Mouse (Mus musculus): ENCODE data around the gene Mgst3. TPM values are rescaled to one million over a fixed set of nuclear protein-coding genes. Genes with fewer than 3 reads are reported as not detected.

Mgst3 gene
- total RNA-seq, 2 experiments from 2014 or later = 114 to 117 TPM

DNA sequence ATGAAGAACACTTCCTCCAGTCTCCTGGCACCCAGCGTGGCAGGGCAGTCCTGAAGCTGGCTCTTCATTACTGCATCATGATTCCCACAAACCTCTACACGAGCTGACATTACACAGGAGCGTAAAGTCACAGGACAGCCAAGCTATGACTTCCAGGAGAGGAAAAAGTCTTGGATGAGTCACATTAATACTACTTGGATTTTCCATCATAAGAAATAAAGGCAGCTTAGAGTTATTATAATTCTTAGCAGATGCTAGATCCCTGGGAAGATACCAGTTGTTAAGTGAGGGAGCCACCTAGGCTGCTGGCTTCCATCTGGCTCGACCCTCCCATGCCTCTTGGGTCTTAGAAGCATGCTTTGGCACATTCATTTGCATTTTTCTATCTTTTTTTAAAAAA lies 3.3 kb downstream of the Mgst3 start:
- intact Hi-C loops (cut with DNase I) = no loop called here

DNA sequence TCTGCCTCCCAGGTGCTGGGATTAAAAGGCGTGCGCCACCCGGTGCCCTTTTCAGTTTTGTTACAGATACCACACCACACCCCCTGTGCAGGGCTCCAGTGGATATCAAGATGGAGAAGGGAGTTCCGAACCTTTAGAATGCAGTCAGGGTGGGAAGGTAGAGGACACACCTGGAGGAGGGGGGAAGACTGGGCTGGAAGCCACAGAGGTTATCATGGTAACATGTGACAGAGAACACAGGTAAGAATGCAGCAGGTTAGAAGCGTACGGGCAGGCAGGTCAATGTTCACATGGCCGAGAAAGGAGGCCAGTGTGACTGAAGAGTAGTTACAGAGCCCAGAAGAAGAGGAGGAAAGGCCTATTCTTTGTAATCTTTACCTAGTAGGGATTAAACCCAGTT lies 4.1 kb downstream of the Mgst3 start:
- DNase-seq (ENCODE audit: low spot score in 2 of 2) = no peak
- intact Hi-C loops (cut with DNase I) = no loop called here

More for the DNA sequence above, 3.3 kb downstream of the Mgst3 start:
- DNase-seq (ENCODE audit: low spot score in 2 of 2) = no peak

DNA sequence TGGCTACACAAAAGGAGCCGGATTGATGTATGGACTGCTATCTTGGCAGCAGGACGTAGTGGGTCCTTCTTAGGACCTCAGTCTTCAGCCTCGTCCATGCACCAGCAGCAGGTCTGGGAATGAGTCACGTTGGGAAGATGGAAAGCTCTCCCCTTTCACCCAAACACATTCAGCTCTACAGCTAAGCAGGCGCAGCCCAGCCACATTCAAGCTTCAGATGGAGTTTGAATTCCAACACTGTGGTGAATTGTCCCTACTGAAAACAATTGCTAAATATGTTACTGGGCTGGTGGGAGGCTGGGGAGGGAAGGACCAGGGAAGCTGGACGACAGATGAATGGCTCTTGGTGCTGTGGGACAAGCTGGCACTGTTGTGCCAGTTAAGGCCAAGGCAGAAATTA lies 5.1 kb downstream of the Mgst3 start:
- intact Hi-C loops (cut with DNase I) = no loop called here
- peak in 1 of 2 experiments; percentile 22 for DNase-seq (ENCODE audit: low spot score in 2 of 2)

DNA sequence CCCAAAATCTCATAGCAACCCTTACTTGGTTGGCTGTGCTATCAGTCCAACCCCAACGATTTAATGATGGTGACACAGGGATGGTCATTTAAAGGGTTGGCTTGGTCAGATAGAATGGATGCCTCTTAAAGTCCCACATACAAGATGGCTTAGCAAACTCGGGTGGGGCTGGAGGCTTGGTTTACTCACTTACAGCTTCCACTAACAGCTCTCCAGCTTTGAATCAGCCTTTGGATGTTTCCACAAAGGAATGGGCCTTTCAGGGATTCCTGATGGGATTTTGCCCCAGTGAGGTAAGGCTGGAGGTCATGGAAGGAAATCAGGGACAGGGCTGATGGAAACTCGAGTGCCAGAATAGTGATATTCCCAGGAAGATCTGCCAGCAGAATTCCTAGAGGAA lies 5.8 kb downstream of the Mgst3 start:
- intact Hi-C loops (cut with DNase I) = no loop called here
- no peak for DNase-seq (ENCODE audit: low spot score in 2 of 2)

DNA sequence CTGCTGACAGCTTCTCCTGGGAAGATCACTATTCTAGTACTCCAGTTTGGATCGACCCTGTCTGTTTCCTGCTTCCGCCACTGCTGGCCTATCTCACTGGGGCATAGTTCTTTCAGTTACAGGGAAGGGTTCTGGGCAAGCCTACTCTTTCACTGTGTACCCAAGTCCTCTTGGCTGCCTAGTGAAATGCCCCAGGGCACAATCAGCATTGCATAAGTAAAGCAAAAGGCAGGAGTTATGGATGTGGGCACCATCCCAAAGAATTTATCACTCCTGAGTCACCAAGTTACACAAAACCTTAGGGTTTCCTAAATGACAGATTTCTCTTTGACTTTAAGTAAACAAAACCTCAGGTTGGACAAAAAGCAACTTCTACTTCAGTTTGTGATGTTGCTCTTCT lies 6.3 kb downstream of the Mgst3 start:
- DNase-seq (ENCODE audit: low spot score in 2 of 2) = no peak
- intact Hi-C loops (cut with DNase I) = no loop called here

DNA sequence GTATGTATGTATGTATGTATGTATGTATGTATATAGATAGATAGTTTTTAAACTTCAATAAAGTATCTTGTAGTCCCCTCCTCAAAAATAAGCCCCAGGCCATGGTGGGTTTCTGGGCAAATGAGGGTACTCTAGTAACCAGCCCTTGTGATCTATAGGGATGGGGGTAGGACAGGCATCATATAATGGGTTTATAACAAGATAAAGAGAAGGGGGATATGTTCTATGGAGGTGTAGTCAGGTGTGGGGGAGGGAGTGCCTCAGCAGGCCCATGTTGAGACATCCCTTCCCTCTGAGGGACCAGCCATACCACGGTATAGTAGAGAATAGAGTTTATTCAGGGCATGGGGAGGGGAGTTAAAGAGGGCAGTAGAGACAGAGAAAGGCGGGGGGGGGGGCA lies 7.2 kb downstream of the Mgst3 start:
- intact Hi-C loops (cut with DNase I) = no loop called here
- DNase-seq (ENCODE audit: low spot score in 2 of 2) = no peak

DNA sequence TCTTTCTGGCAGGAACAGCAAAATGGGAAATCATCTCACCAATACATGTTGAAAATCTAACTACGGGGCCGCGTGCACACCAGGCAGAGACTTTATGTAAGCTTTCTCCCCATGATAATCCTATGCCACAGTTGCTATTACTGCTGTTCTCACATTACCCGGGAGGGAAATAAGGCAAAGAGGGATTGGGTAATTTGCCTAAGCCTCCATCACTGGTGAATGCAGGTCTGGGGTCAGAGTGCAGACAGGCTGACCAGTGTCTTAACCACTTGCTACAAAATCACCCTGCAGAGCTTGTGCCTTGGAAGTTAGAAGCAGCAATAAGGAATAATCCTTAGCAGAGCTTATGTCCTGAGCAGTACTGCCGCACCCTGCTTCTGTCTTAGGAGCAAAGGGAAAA lies 8.0 kb downstream of the Mgst3 start:
- no peak for DNase-seq (ENCODE audit: low spot score in 2 of 2)
- intact Hi-C loops (cut with DNase I) = no loop called here

DNA sequence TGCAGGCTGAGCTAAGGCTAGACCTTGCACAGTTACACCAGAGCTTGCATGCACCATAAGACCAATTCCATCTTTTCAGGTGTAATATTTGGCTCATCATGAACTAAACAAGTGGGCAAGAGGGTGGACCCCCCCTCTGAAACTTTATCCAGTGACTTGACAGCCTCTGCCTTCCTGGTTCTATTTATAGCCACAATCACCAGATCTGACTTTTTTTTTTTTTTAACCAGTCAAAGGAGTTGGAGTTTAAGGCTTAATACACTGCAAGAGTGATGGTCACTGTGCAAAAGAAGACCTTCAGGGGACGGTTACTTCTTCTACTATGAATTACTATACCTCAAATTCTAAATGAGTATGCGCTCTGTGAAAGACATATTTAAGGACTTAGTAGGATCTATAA lies 8.4 kb downstream of the Mgst3 start:
- DNase-seq (ENCODE audit: low spot score in 2 of 2) = no peak
- intact Hi-C loops (cut with DNase I) = no loop called here

DNA sequence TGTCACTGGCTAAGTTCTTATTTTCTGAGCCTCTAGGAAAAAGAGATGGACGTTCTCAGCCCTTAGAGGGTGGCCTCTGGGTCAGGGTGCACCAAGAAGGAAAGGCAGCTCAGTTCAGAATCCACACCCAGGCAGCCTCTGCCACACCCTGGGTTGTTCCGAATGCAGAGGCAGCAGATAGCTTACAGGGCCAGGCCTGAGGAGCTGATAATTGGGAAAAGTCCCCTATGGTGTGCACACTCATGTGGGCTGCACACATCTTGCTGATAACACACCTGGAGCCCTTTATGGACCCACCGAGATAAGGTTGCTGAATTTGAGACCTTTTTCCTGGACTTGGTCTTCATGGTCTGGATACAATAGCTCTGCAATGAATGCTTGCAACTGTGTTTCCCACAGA lies 9.5 kb downstream of the Mgst3 start:
- intact Hi-C loops (cut with DNase I) = no loop called here
- no peak for DNase-seq (ENCODE audit: low spot score in 2 of 2)

DNA sequence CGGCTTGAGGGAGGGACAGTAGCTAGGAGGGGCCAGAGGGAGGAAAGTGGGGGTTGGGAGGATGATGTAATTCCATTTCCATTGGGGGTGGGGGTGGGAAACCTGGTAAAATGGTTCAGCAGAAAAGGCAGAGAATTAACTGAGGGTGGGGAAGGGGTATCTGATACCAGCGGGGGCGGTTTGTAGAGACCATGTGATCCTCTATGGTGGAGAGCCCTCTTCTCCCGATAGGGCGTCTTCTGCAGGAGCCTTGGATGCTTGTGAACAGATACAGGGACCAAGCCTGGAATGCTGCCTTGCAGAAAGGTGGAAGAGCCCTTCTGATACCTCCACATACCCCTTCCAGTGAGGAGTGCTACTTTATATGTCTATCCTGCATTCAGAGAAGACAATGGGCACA lies 10.5 kb downstream of the Mgst3 start:
- intact Hi-C loops (cut with DNase I) = no loop called here
- DNase-seq (ENCODE audit: low spot score in 2 of 2) = no peak

DNA sequence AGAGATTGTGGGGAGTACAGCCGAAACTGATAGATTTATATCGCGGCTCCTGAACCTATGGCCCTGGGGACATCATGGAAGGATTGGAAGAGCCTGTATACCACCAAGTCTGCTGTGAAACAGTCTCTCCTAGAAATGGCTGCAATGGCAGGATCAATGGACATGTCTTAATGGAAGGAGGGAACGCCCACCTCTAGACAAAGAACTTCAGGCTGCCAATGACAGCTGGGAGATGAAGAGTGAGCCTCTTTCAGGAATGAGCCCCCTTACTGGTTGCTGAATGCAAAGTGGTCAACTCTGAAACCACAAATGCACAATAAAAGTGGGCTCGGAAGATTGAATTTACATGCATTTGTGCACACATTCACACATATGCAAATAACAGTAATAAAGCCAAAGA lies 10.9 kb downstream of the Mgst3 start:
- no peak for DNase-seq (ENCODE audit: low spot score in 2 of 2)
- intact Hi-C loops (cut with DNase I) = no loop called here

DNA sequence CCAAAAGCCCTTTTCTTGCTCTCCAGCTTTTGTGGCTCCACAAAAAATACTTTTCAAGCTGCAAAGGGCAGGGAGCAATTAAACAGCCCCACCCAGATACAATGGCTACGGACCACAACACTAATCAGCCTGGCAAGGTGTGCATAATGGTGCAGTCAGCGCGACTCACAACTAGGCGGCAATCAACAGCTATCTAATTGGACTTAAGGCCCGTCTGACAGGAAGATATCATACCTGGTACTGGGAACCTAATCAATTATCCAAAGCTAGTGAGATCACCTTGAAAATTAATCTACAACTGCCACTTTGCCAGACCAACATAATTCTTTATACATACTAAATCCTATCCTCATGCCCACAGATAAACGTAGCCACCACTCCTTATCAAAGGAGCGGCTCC lies 11.3 kb downstream of the Mgst3 start:
- intact Hi-C loops (cut with DNase I) = no loop called here
- no peak for DNase-seq (ENCODE audit: low spot score in 2 of 2)

DNA sequence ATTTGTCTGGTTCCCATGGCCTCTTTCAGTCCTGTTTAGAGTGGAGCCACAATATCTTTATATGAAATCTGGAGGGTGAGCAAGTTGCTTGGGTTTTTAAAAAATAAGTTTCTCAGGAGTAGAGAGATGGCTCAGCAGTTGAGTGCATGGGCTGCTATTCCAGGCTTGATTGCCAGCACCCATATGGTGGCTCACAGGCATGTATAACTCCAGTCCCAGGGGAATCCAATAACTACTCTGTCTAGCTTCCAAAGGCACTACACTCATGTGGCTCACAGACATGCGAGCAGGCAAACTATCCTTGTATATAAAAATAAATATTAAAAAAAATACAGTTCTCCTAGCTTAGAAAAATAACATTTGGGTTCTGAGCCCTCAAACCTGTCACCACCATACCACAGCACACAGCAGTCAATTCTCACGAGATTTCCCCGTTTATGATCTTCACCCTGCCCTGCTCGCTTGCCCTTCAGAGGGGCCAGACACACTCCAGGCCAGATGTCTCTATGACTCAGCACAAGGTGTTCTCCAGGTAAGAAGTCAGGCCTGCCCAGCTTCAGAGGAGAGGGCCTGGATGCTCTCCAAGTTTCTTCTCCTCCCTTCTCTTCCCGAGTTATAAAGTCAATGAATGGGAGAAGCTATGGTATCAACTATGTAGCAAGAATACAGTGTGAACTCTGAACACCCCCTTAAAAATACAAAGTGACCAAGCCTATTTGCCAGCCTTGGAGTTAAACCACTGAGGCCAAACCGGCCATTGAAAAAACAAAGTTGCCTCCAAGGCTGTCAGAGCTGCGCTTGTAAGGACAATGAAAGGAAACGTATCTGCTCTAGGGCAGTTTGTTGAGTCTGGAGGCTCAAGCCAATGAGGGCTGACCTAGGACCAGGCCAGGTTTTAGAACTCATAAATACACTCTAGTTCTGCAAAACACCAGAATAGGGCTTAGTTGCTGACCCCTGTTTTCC lies 12.3 kb downstream of the Mgst3 start:
- intact Hi-C loops (cut with DNase I) = no loop called here
- DNase-seq (ENCODE audit: low spot score in 2 of 2) = no peak

DNA sequence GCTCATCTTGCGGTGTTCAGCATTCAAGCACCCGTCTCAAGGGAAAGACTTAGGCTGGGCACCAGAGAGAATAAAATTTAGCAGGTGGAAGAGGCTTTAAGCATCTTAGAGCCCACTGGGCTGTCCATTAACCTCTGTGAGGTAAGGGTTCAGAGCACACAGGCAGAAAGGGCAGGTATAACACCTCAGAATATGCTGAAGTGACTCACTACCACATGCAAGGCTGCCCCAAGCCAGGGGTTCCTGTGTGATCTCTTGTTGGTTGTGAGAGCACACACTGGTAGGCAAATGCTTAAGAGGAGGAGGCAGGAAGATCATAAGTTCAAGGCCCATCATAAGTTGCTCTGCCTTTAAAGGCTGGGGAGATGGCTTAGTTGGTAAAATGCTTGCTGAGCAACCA lies 13.4 kb downstream of the Mgst3 start:
- no peak for DNase-seq (ENCODE audit: low spot score in 2 of 2)
- intact Hi-C loops (cut with DNase I) = no loop called here

DNA sequence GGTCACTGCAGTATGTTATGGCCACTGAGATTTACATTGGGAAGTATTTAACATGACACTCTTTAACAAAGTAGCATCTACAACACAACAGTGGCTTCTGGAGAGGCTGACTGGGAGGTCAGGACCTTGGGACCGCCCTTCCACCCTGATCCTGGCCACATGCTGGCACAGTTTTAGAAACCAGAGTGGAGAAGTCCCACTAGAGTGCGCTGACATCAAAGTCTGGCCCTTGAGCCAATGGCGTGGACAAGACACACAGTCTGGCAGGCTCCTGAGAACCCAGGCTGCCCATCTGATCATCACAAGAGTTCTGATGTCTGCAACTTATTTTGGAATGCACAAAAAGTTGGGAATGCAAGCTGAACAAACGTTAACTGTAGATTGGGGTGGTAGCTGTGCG lies 13.9 kb downstream of the Mgst3 start:
- intact Hi-C loops (cut with DNase I) = no loop called here

DNA sequence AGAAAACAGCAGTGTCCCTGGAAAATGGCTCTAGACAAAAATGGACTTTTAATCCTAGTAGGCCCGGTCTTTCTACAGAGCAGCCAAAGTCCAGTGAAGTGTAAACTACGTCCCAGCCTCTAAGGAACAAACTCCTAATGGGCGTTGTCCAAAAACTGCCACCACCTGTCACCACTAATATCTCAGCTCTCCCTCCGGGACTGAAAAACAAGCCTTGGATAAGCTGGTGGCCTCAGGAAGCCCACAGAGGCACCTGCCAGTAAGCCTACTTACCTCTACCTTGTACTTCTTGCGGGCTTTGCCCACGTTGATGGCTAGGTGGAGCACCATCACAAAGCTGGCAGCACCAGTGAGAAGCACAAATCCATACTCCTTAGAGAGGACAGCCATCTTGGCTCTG lies 15.6 kb downstream of the Mgst3 start:
- intact Hi-C loops (cut with DNase I) = no loop called here
- no peak for DNase-seq (ENCODE audit: low spot score in 2 of 2)

More for the DNA sequence above, 13.9 kb downstream of the Mgst3 start:
- DNase-seq (ENCODE audit: low spot score in 2 of 2) = no peak

DNA sequence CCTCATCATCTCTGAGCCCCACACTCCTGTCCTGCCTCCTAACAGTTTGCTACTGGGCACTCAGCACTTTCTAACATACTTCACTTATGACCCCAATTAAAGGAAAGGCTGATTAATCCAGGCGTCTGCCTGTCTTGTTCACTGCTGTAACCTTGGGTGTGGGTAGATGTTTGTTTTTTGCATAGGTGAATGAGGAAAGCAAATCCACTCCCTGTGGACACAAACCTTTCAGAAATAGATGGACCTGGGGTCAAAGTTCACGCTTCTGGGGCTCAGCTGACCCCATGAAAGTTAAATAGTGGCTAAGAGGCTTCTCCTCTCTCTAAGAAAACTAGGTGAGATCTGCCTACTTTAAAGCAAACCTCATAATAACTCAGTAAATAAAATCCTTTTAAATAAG lies 18.7 kb downstream of the Mgst3 start:
- intact Hi-C loops (cut with DNase I) = no loop called here

DNA sequence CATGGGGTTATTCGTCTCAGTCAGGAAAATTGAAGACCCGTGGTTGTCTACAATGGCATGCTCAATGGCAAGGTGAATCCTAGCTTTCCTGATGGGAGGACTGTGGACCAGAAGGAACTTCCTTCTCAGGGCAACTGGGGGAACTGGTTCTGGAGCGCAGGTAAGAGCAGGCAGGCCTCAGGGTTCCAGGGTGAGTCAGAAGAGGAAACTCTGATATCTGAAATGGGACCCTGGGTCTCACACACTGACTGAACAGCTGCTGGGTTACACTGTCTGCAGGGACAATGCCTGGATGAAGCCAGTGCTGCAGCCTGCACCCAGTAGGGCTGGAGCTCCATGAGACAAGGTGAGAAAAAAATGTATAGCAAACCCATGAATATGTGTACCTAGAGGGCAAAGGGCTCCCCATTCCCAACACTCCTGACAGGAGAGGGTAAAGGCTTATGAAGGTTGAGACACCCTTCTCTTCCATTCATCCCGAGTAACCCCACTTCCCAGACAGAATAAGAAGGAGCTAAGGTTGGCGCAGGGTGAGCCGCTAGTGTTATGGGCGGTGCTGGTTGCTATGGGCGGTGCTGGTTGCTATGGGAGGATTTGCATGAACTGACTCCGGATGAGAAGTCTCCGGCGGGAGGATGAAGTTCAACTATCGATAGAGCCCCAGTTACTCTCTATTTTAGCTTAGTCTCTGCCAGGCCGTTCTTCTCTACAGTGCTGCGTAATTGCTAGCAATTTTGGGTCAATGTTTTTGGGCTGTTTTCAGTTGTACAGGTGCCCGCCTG lies 19.4 kb downstream of the Mgst3 start:
- no peak for DNase-seq (ENCODE audit: low spot score in 2 of 2)
- intact Hi-C loops (cut with DNase I) = no loop called here

More for the DNA sequence above, 18.7 kb downstream of the Mgst3 start:
- no peak for DNase-seq (ENCODE audit: low spot score in 2 of 2)

DNA sequence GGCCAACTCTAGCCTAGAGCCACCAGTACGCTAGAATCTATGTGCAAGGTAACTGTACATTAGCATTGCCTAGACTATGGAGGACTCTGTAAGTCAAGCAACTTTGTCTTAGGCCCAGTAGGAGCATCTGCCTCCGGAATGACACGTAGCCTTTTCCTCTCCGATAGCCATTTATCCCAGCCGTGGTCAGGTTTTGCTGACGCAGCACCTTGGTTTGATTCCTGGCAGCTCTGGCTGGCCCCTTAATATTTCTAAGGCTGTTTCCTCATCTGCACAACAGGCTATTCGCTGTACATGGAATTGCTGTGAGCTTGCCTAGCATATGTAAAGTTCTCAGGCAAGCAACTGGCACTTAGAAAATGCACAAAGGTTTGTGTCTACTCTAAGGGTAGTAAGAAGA lies 20.9 kb downstream of the Mgst3 start:
- no peak for DNase-seq (ENCODE audit: low spot score in 2 of 2)
- intact Hi-C loops (cut with DNase I) = no loop called here

DNA sequence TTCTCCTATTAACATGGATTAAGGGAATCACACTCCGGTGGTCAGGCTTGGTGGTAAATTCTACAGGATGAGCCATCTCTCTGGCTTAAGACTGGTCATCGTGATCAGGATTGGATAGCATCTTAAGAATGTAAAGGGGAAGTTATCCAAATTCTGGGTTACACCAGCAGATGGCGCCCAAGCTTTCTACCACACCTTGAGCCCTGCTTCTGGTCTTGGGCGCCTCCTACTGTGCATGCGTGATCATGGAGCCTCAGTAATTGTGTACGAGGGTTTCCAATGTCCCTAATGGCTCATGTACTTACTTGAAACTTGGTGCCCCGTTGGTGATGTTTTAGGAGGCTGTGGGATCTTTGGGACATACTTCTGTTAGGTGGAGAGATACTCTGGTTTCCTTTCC lies 23.7 kb downstream of the Mgst3 start:
- intact Hi-C loops (cut with DNase I) = loop anchor here (1.0 kb wide), 1 partner anchor 24 kb away; no protein-coding TSS in a partner anchor
- DNase-seq (ENCODE audit: low spot score in 2 of 2) = peak; percentile 83 to 92

DNA sequence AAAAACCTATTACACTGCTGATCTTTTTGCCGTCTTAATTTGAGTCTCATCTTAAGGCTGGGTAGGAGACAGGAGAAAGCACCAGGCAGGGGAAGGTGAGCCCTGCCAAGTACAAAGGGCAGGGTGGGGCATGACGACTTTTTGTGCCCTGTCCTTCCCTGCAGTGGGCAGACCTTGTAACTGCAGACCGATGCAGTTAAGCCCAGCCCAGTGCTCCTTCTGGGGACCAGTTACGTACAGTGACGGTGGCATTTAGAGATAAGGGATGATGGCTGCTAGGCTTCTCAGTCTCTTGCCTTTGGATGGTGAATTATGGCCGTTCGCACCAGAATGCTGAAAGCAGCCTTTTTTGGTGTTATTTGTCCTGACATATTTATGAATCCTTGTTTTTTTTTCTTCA lies 25.1 kb downstream of the Mgst3 start:
- DNase-seq (ENCODE audit: low spot score in 2 of 2) = no peak
- intact Hi-C loops (cut with DNase I) = no loop called here

Data from left cerebral cortex, postnatal 25 days (tissue).